Mouse (Mus musculus): ENCODE data around the gene Plk5. TPM values are rescaled to one million over a fixed set of nuclear protein-coding genes. Genes with fewer than 3 reads are reported as not detected.
"Not testable (repeated sequence)": the region's sequence is repeated elsewhere in the genome, so short reads cannot be mapped to it uniquely, and the experiment has no call there.

Gene Plk5
- polyA plus RNA-seq, 1 experiment from 2014 or later: 1.8 TPM

GRCm38 (mm10) chr10:80345929-80346328 lies 10.3 kb upstream of the Plk5 start:
- not testable (repeated sequence) for ATAC-seq (ENCODE audit: insufficient number of reproducible peaks, insufficient read depth, low FRiP score, low TSS enrichment, low read depth); H3K27ac ChIP-seq; H3K36me3 ChIP-seq; H3K4me3 ChIP-seq; H3K9me3 ChIP-seq; H3K4me2 ChIP-seq
- WGBS: 65% methylated on average over 6 of the region's 6 CpGs
- Histone ChIP-seq H3K9ac (0 out of 2 replicates have a peak overlapping the region, but pooled peaks have one; percentile 22), H3K4me1 (peaks cover 78% of the 10 kb centered on the region), H3K27me3 (peaks cover 99% of the 10 kb centered on the region)

- H3K36me3 ChIP-seq: no peaks in the 10 kb centered on the region
- ATAC-seq (ENCODE audit: insufficient number of reproducible peaks, insufficient read depth, low FRiP score, low TSS enrichment, low read depth): no peak
- H3K27ac ChIP-seq: no peak overlapping the region
- peaks cover 63% of the 10 kb centered on the region for H3K4me1 ChIP-seq
- 12% methylated on average over 17 of the region's 17 CpGs for whole genome bisulfite sequencing
- no peaks in the 10 kb centered on the region for H3K9me3 ChIP-seq
- H3K27me3 ChIP-seq: peaks cover 99% of the 10 kb centered on the region
- 0 out of 2 replicates have a peak overlapping the region, but pooled peaks have one; percentile 59 for H3K9ac ChIP-seq
- peak overlapping the region; percentile 32 for H3K4me3 ChIP-seq
- H3K4me2 ChIP-seq: peak overlapping the region; percentile 61
Observed at GRCm38 (mm10) chr10:80347514-80347967, 8.7 kb upstream of the Plk5 start.

- WGBS: under 1% methylated on average over 42 of the region's 42 CpGs
- Histone ChIP-seq H3K4me2 (peak within 1 kb of the TSS; percentile 61), H3K27me3 (peaks cover 99% of the 10 kb centered on the region), H3K4me3 (peak within 1 kb of the TSS; percentile 32), H3K9ac (peak within 1 kb of the TSS; percentile 59), H3K36me3 (no peaks in the 10 kb centered on the region), H3K9me3 (no peaks in the 10 kb centered on the region), H3K4me1 (peaks cover 57% of the 10 kb centered on the region), H3K27ac (no peak within 1 kb of the TSS)
- no peak for ATAC-seq (ENCODE audit: insufficient number of reproducible peaks, insufficient read depth, low FRiP score, low TSS enrichment, low read depth)
Observed at GRCm38 (mm10) chr10:80348244-80348781, 7.9 kb upstream of the Plk5 start, which contains the start of gene Adamtsl5. Gene Adamtsl5, minus strand, starts transcription at chr10:80348412.

- H3K4me3 ChIP-seq: peak overlapping the region; percentile 32
- H3K9ac ChIP-seq: peak overlapping the region; percentile 59
- H3K4me2 ChIP-seq: peak overlapping the region; percentile 61
- ATAC-seq (ENCODE audit: insufficient number of reproducible peaks, insufficient read depth, low FRiP score, low TSS enrichment, low read depth): no peak
- H3K27ac ChIP-seq: no peak overlapping the region
- H3K27me3 ChIP-seq: peaks cover 99% of the 10 kb centered on the region
- 15% methylated on average over 26 of the region's 26 CpGs for WGBS
- no peaks in the 10 kb centered on the region for H3K36me3 ChIP-seq
- H3K9me3 ChIP-seq: no peaks in the 10 kb centered on the region
- H3K4me1 ChIP-seq: peaks cover 50% of the 10 kb centered on the region
Observed at GRCm38 (mm10) chr10:80348981-80349380, 7.3 kb upstream of the Plk5 start.

- Histone ChIP-seq H3K9me3 (no peaks in the 10 kb centered on the region), H3K27ac (no peak overlapping the region), H3K36me3 (no peaks in the 10 kb centered on the region), H3K4me3 (no peak overlapping the region), H3K4me1 (peaks cover 37% of the 10 kb centered on the region), H3K4me2 (no peak overlapping the region), H3K9ac (no peak overlapping the region), H3K27me3 (peaks cover 99% of the 10 kb centered on the region)
- 2% methylated on average over 7 of the region's 7 CpGs for WGBS
- peak; percentile 40; the same call in 1 of the 2 replicates for ATAC-seq (ENCODE audit: insufficient number of reproducible peaks, insufficient read depth, low FRiP score, low TSS enrichment, low read depth)
Observed at GRCm38 (mm10) chr10:80350292-80350691, 6.0 kb upstream of the Plk5 start.

GRCm38 (mm10) chr10:80351896-80352295 lies 4.4 kb upstream of the Plk5 start:
- Histone ChIP-seq H3K4me2 (no peak overlapping the region), H3K27ac (no peak overlapping the region), H3K4me1 (peaks cover 51% of the 10 kb centered on the region), H3K27me3 (peaks cover 100% of the 10 kb centered on the region), H3K9ac (no peak overlapping the region), H3K9me3 (no peaks in the 10 kb centered on the region), H3K4me3 (no peak overlapping the region), H3K36me3 (no peaks in the 10 kb centered on the region)
- WGBS: 22% methylated on average over 11 of the region's 11 CpGs
- no peak for ATAC-seq (ENCODE audit: insufficient number of reproducible peaks, insufficient read depth, low FRiP score, low TSS enrichment, low read depth)

- H3K4me1 ChIP-seq: peaks cover 53% of the 10 kb centered on the region
- no peak for ATAC-seq (ENCODE audit: insufficient number of reproducible peaks, insufficient read depth, low FRiP score, low TSS enrichment, low read depth)
- no peak overlapping the region for H3K4me2 ChIP-seq
- H3K4me3 ChIP-seq: no peak overlapping the region
- 61% methylated on average over 8 of the region's 8 CpGs for WGBS
- H3K27me3 ChIP-seq: peaks cover 100% of the 10 kb centered on the region
- no peak overlapping the region for H3K9ac ChIP-seq
- no peaks in the 10 kb centered on the region for H3K36me3 ChIP-seq
- no peaks in the 10 kb centered on the region for H3K9me3 ChIP-seq
- H3K27ac ChIP-seq: no peak overlapping the region
Observed at GRCm38 (mm10) chr10:80352727-80353126, 3.5 kb upstream of the Plk5 start.

- no peak overlapping the region for H3K27ac ChIP-seq
- H3K4me1 ChIP-seq: peaks cover 33% of the 10 kb centered on the region
- peaks cover 100% of the 10 kb centered on the region for H3K27me3 ChIP-seq
- WGBS: 9% methylated on average over 9 of the region's 9 CpGs
- H3K4me3 ChIP-seq: no peak overlapping the region
- no peak for ATAC-seq (ENCODE audit: insufficient number of reproducible peaks, insufficient read depth, low FRiP score, low TSS enrichment, low read depth)
- H3K36me3 ChIP-seq: no peaks in the 10 kb centered on the region
- no peak overlapping the region for H3K4me2 ChIP-seq
- H3K9ac ChIP-seq: no peak overlapping the region
- no peaks in the 10 kb centered on the region for H3K9me3 ChIP-seq
Observed at GRCm38 (mm10) chr10:80355431-80355830, 828 bp upstream of the Plk5 start.

- Histone ChIP-seq H3K27me3 (peaks cover 93% of the 10 kb centered on the region), H3K9me3 (no peaks in the 10 kb centered on the region), H3K4me2 (peak overlapping the region; percentile 73), H3K36me3 (no peaks in the 10 kb centered on the region), H3K4me3 (peak overlapping the region; percentile 45), H3K4me1 (peaks cover 30% of the 10 kb centered on the region), H3K9ac (peak overlapping the region; percentile 44; the same call in 1 of the 2 replicates), H3K27ac (no peak overlapping the region)
- WGBS: 3% methylated on average over 34 of the region's 34 CpGs
- no peak for ATAC-seq (ENCODE audit: insufficient number of reproducible peaks, insufficient read depth, low FRiP score, low TSS enrichment, low read depth)
Observed at GRCm38 (mm10) chr10:80356737-80357136, 478 bp downstream of the Plk5 start.

- 33% methylated on average over 7 of the region's 7 CpGs for WGBS
- Histone ChIP-seq H3K4me2 (peak overlapping the region; percentile 73), H3K4me1 (peaks cover 30% of the 10 kb centered on the region), H3K9me3 (no peaks in the 10 kb centered on the region), H3K27ac (no peak overlapping the region), H3K27me3 (peaks cover 87% of the 10 kb centered on the region), H3K36me3 (no peaks in the 10 kb centered on the region), H3K4me3 (peak overlapping the region; percentile 45), H3K9ac (no peak overlapping the region)
- ATAC-seq (ENCODE audit: insufficient number of reproducible peaks, insufficient read depth, low FRiP score, low TSS enrichment, low read depth): no peak
Observed at GRCm38 (mm10) chr10:80357336-80357735, 1.1 kb downstream of the Plk5 start.

GRCm38 (mm10) chr10:80357994-80358639 lies 1.9 kb downstream of the Plk5 start:
- 9% methylated on average over 31 of the region's 31 CpGs for WGBS
- Histone ChIP-seq H3K4me2 (peak overlapping the region; percentile 54), H3K9ac (0 out of 2 replicates have a peak overlapping the region, but pooled peaks have one; percentile 17), H3K36me3 (no peaks in the 10 kb centered on the region), H3K4me3 (peak overlapping the region; percentile 29), H3K9me3 (no peaks in the 10 kb centered on the region), H3K27me3 (peaks cover 87% of the 10 kb centered on the region), H3K27ac (no peak overlapping the region), H3K4me1 (peaks cover 30% of the 10 kb centered on the region)
- no peak for ATAC-seq (ENCODE audit: insufficient number of reproducible peaks, insufficient read depth, low FRiP score, low TSS enrichment, low read depth)

- Histone ChIP-seq H3K27me3 (peaks cover 54% of the 10 kb centered on the region), H3K4me3 (no peak overlapping the region), H3K27ac (no peak overlapping the region), H3K4me1 (no peaks in the 10 kb centered on the region), H3K4me2 (no peak overlapping the region), H3K36me3 (no peaks in the 10 kb centered on the region), H3K9me3 (peaks cover 4% of the 10 kb centered on the region; the same call in 1 of the 2 replicates), H3K9ac (0 out of 2 replicates have a peak overlapping the region, but pooled peaks have one; percentile 2)
- ATAC-seq (ENCODE audit: insufficient number of reproducible peaks, insufficient read depth, low FRiP score, low TSS enrichment, low read depth): no peak
- WGBS: 34% methylated on average over 6 of the region's 6 CpGs
Observed at GRCm38 (mm10) chr10:80363734-80364133, 7.5 kb downstream of the Plk5 start.
